Mouse (Mus musculus) thymus, adult 2 months (tissue): Measurements from ENCODE around the gene Mrm3.

ENCODE experiments used
- CTCF ChIP-seq: fragments of 200-500 bp; IDR thresholded peaks from 2 replicates; pipeline ENCODE4 v1.5.1; 2012; ENCODE audit warnings: mild to moderate bottlenecking, control low read depth, low read length, moderate library complexity, borderline replicate concordance; ENCODE audit not compliant: control insufficient read depth, poor library complexity, insufficient read depth; ENCODE audit errors: extremely low read depth
- POLR2A ChIP-seq: fragments of 200-500 bp; IDR thresholded peaks from 2 replicates; pipeline ENCODE4 v1.6.1; 2012; ENCODE audit warnings: mild to moderate bottlenecking, low read length, control low read depth, moderate library complexity; ENCODE audit not compliant: control insufficient read depth, poor library complexity, insufficient read depth; ENCODE audit errors: extremely low read depth

GRCm38 (mm10) chr11:76255431-76256001 is 12.0 kb downstream of the Mrm3 start:
- TF ChIP-seq CTCF (no peak), POLR2A (no peak)
